Mouse (Mus musculus): Measurements from ENCODE around the gene Cib2.

DNA sequence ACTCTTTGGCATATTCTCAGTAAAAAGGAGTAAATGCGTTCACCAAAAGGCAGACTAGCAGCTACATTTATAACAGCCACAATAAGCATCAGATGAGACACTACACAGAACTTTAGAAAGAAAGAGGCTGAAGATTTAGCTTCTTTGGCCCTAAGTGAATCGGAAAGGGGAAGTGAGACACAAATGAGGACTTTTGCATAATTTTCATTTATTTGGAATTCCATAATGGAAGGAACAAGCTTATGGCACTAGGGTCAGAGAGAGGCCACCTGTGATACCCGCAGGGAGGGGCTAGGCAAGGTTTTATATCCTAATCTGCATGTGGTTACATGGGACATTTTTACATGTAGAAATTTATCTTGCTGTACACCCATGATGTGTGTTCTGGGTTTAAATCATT, 22.5 kb downstream of the Cib2 start:
- TF ChIP-seq CTCF (IDR thresholded peaks at IDR 0.05; ENCODE audit: borderline replicate concordance, insufficient read depth, low read length) (no peak), POLR2A (IDR thresholded peaks at IDR 0.05; ENCODE audit: low read depth, low read length) (no peak)

All from embryonic fibroblast, embryonic 13.5 days (primary cell).